Mouse (Mus musculus) E14TG2a.4 (cell line): ENCODE measurements around the gene Capn5.

Experiments used
- CTCF ChIP-seq: conservative IDR thresholded peaks from 2 replicates; pipeline ENCODE4 v1.5.1; 2014; ENCODE audit warnings: low read length
- NANOG ChIP-seq: IDR thresholded peaks from 2 replicates; pipeline ENCODE4 v1.6.1; 2014; ENCODE audit warnings: borderline replicate concordance, low read length, mixed read lengths

DNA sequence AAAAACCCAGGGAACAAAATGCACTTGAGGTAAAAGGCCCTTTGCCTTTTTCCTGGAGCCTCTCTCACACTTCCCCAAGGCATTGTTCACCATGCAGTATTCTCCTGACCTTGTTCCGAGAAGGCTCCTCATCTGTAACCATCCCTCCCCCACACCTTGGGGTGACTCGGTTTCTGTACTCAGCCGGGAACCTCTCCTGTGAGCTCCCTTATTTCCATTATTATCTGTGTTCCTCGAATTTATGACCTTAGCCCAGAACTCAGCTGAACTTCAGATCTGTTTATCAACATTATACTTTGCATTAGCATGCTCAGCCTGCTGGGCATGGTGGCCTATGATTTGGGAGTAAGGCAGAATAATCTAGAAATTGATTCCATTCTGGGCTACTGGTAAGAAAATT is 24.9 kb upstream of the Capn5 start:
- TF ChIP-seq CTCF, result no peak
- no peak for TF ChIP-seq NANOG
